Mouse (Mus musculus) G1E (cell line): ENCODE measurements around the gene Gm5678.

Experiments
- CTCF ChIP-seq: IDR thresholded peaks from 2 replicates; pipeline ENCODE4 v1.5.1; 2012; ENCODE audit warnings: low read depth, low read length, inconsistent platforms, mixed read lengths
- GATA1 ChIP-seq: IDR thresholded peaks from 2 replicates; pipeline ENCODE4 v1.6.1; 2012; ENCODE audit warnings: borderline replicate concordance, low read length, inconsistent platforms, mixed read lengths
- GATA2 ChIP-seq: IDR thresholded peaks from 2 replicates; pipeline ENCODE4 v1.6.1; 2012; ENCODE audit warnings: low read depth, low read length, inconsistent platforms, borderline replicate concordance
- POLR2AphosphoS5 ChIP-seq: IDR thresholded peaks from 2 replicates; pipeline ENCODE4 v1.6.1; 2012; ENCODE audit warnings: low read depth, low read length, inconsistent platforms; ENCODE audit not compliant: insufficient replicate concordance
- TAL1 ChIP-seq: conservative IDR thresholded peaks from 2 replicates; pipeline ENCODE4 v1.6.1; 2012; ENCODE audit warnings: low read depth, low read length, inconsistent platforms, mixed read lengths

GRCm38 (mm10) chr16:93584976-93585702 is 42.8 kb upstream of the Gm5678 start:
- TF ChIP-seq CTCF (no peak), POLR2AphosphoS5 (no peak), TAL1 (no peak), GATA1 (no peak), GATA2 (no peak)
